Mouse (Mus musculus) liver, embryonic 11.5 days (tissue): ENCODE measurements around the gene Col26a1. TPM values are rescaled to one million over a fixed set of nuclear protein-coding genes. Genes with fewer than 3 reads are reported as not detected.

Experiments used
- ATAC-seq: fragments of 200-750 bp; cut with Nextera tagmentation; replicated peaks from 2 replicates; pipeline ENCODE4 v1.8.0; 2017; ENCODE audit warnings: moderate number of reproducible peaks, mild to moderate bottlenecking, moderate TSS enrichment, moderate library complexity; ENCODE audit not compliant: low FRiP score
- DNase-seq: peaks from one replicate; pipeline ENCODE4 v3.0.0-alpha.2; 2017; ENCODE audit warnings: low spot score
- H3K27ac ChIP-seq: fragments of 300-500 bp; sonication (generic); 2 replicates; pipeline ENCODE4 v1.5.1; 2014; ENCODE audit warnings: mild to moderate bottlenecking, low read depth, low read length, control low read depth
- H3K27me3 ChIP-seq: fragments of 300-500 bp; sonication (generic); replicated peaks from 2 replicates; pipeline ENCODE4 v1.6.1; 2014; ENCODE audit warnings: low read length, mixed read lengths; ENCODE audit not compliant: control insufficient read depth, insufficient read depth
- H3K36me3 ChIP-seq: fragments of 300-500 bp; sonication (generic); 2 replicates; pipeline ENCODE4 v1.6.1; 2014; ENCODE audit warnings: mild to moderate bottlenecking, low read length, moderate library complexity, mixed read lengths; ENCODE audit not compliant: control insufficient read depth, insufficient read depth
- H3K4me1 ChIP-seq: fragments of 300-500 bp; sonication (generic); replicated peaks from 2 replicates; pipeline ENCODE4 v1.6.1; 2014; ENCODE audit warnings: low read length, mixed read lengths; ENCODE audit not compliant: control insufficient read depth, insufficient read depth
- H3K4me2 ChIP-seq: fragments of 300-500 bp; sonication (generic); 2 replicates; pipeline ENCODE4 v1.6.1; 2014; ENCODE audit warnings: mild to moderate bottlenecking, control low read depth, moderate library complexity
- H3K4me3 ChIP-seq: fragments of 300-500 bp; sonication (generic); 2 replicates; pipeline ENCODE4 v1.5.1; 2014; ENCODE audit warnings: low read depth, low read length, control low read depth
- H3K9ac ChIP-seq: fragments of 300-500 bp; sonication (generic); 2 replicates; pipeline ENCODE4 v1.6.1; 2014; ENCODE audit warnings: low read depth, low read length, control low read depth
- H3K9me3 ChIP-seq: fragments of 300-500 bp; sonication (generic); 2 replicates; pipeline ENCODE4 v1.6.1; 2016; ENCODE audit warnings: low read length, inconsistent platforms, mixed read lengths; ENCODE audit not compliant: control insufficient read depth
- WGBS: fragments of 180-500 bp; shearing (Covaris S2); extraction: QIAGEN DNeasy Blood & Tissue Kit; methylation state at CpG from one replicate; pipeline ENCODE4 v1.1.7; 2014; 5-methylcytosine and 5-hydroxymethylcytosine counted together
- polyA plus RNA-seq: library from polyadenylated mRNA; unstranded; fragments of >200 nt; fragmentation: Nextera tagmentation; extraction: Ambion mirVana; gene quantifications from 2 replicates; pipeline ENCODE4 v1.2.1, GENCODE M21; 2014

Gene Col26a1
- polyA plus RNA-seq, 1 experiment from 2014 or later: 9.8 TPM

DNA sequence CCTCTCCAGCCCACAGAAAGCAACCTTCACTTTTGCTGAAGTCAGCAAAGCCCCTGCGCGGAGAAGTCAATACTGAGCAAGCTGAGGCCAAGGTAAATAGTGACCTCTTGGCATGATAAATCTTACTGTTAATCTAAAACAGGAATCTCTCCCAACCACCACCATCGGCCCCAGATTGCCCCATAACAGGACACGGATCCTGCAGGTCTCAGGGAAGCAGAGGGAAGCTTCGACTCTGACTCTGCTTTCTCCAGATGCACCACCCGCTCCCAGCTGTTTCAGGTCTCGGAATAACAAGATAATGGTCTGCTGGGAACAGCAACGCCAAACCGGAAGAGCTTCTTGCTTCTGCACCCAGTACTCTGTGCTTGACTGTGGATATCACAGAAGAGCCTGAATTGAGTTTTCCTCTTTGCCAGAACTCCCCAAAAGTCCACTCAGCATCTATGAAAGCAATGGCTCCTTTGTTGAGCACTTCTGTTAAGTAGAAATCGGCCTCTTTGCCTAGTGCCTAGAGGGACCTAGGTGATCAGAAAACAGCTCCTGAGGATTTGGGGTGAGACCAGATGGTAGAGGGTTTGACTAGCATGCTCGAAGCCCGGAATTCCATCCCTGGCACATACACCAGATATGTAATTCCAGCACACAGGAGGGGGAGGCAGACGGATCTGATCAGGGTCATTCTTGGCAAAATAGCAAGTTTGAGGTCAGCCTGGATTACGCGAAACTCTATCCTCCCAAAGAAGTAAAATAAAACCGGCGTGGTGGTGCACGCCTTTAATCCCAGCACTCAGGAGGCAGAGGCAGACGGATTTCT, 5.7 kb upstream of the Col26a1 start:
- DNase-seq (no peak), ATAC-seq (no peak)
- Histone ChIP-seq H3K4me1 (no peaks in the 10 kb centered on the region), H3K4me3 (no peak overlapping the region), H3K36me3 (no peaks in the 10 kb centered on the region), H3K4me2 (peak overlapping the region; percentile 37; the same call in 1 of the 2 replicates), H3K27ac (no peak overlapping the region), H3K27me3 (peaks cover 10% of the 10 kb centered on the region), H3K9ac (no peak overlapping the region), H3K9me3 (no peaks in the 10 kb centered on the region)
- 52% methylated on average over 19 of the region's 19 CpGs for WGBS

GRCm38 (mm10) chr5:136886957-136887356, 3.9 kb upstream of the Col26a1 start:
- Histone ChIP-seq H3K4me1 (peaks cover 2% of the 10 kb centered on the region; the same call in 1 of the 2 replicates), H3K9ac (no peak overlapping the region), H3K4me3 (no peak overlapping the region), H3K9me3 (no peaks in the 10 kb centered on the region), H3K36me3 (no peaks in the 10 kb centered on the region), H3K27me3 (peaks cover 28% of the 10 kb centered on the region), H3K27ac (no peak overlapping the region), H3K4me2 (no peak overlapping the region)
- no peak for DNase-seq
- ATAC-seq: no peak
- 45% methylated on average over 7 of the region's 7 CpGs for WGBS

DNA sequence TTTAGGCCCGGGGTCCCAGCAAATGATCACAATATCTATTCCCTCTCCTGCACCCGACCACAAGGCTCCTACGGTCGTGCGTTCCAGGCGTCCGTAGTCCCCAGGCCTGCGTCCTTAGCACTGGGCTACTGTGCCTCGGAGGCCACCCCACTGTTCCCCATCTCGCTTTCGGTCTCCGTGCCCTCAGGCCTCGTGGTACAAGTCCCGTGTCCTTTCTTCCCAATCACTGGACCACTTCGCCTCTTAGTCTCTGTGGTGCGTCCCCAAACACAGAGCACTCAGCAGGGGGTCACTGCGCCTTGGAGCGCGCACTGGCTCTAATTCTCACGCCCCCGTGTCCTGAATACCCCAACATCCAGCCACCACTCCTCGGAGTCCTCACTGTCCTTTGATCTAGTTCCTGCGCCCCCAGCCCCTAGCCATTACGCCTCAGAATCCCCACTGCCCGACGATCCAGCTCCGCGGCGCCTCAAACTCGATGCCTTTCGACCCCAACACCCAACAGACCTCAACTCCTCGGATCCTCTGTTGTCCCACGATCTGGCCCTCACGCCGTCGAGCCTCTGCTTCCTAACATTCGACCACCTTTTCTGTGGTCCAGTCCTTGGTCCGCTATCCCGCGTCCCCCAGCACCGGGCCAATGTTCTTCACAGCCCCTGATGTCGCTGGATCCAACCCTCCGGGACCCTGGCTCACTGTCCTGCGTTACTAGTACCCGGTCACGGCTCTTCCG, 788 bp downstream of the Col26a1 start:
- H3K9me3 ChIP-seq: no peaks in the 10 kb centered on the region
- peak overlapping the region; percentile 70 for H3K4me2 ChIP-seq
- no peaks in the 10 kb centered on the region for H3K36me3 ChIP-seq
- DNase-seq (no peak), ATAC-seq (no peak)
- H3K9ac ChIP-seq: peak overlapping the region; percentile 48; the same call in 1 of the 2 replicates
- H3K27ac ChIP-seq: no peak overlapping the region
- peaks cover 40% of the 10 kb centered on the region for H3K27me3 ChIP-seq
- peaks cover 2% of the 10 kb centered on the region; the same call in 1 of the 2 replicates for H3K4me1 ChIP-seq
- peak overlapping the region; percentile 51 for H3K4me3 ChIP-seq
- WGBS: 4% methylated on average over 45 of the region's 47 CpGs

DNA sequence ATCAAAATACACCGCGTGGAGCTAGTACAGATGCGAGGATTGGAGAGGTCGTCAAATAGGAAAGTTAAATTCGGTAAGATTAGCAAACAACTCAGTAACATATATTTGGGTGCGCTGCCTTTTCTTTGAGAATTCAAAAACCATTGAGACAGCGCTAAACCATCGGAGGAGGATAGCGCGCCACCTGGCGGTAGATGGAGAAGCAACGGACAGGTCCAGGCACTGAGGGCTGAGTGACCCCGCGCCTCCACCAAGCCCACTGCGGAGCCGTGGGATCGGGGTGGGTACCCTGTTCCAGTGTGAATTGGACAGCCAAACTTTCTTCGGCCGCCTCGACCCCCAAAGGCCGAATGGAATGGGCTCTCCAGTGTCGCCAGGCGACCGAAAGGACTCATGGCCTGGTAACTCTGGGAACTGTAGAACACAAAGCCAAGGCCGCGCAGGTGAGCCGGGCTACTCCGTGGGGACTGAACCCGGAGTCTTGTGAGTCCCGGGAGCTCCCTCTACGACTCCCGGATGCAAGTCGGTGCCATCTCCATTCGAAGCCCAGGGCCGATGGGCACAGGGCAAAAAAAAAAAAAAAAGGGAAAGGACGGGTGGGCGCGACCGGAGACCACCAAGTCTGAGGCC, 1.5 kb downstream of the Col26a1 start:
- ATAC-seq: 0 out of 2 replicates have a peak, but pooled peaks have one; percentile 41
- Histone ChIP-seq H3K27ac (no peak overlapping the region), H3K27me3 (peaks cover 40% of the 10 kb centered on the region)

DNA sequence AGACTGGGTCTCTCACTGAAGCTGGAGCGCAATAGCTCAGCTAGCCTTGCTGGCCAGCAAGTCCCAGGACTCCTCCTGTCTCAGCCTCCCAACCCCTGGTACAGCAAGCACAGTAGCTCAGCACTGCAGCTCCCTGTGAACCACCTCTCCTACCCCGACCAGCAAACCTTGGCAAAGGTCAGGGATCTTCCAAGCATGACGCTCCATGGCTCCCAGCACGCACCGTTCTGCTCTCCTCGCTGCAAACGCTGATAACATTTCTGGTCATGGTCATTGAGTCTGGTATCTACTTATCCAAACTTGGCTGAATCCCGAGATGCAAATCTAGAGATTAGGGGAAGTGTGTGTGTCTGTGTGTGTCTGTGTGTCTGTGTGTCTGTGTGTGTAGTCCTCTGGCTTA, 2.9 kb downstream of the Col26a1 start:
- no peak overlapping the region for H3K4me3 ChIP-seq
- no peak for ATAC-seq
- no peaks in the 10 kb centered on the region for H3K9me3 ChIP-seq
- DNase-seq: no peak
- no peaks in the 10 kb centered on the region for H3K36me3 ChIP-seq
- peaks cover 2% of the 10 kb centered on the region; the same call in 1 of the 2 replicates for H3K4me1 ChIP-seq
- WGBS: 78% methylated on average over 8 of the region's 8 CpGs
- H3K27me3 ChIP-seq: peaks cover 36% of the 10 kb centered on the region
- H3K9ac ChIP-seq: no peak overlapping the region
- H3K4me2 ChIP-seq: no peak overlapping the region
- no peak overlapping the region for H3K27ac ChIP-seq

More for the DNA sequence above, 1.5 kb downstream of the Col26a1 start:
- Histone ChIP-seq H3K4me1 (peaks cover 2% of the 10 kb centered on the region; the same call in 1 of the 2 replicates), H3K9ac (no peak overlapping the region), H3K4me3 (peak overlapping the region; percentile 51), H3K9me3 (no peaks in the 10 kb centered on the region), H3K4me2 (peak overlapping the region; percentile 70), H3K36me3 (no peaks in the 10 kb centered on the region)
- peak; percentile 78 for DNase-seq
- 9% methylated on average over 39 of the region's 39 CpGs for WGBS

DNA sequence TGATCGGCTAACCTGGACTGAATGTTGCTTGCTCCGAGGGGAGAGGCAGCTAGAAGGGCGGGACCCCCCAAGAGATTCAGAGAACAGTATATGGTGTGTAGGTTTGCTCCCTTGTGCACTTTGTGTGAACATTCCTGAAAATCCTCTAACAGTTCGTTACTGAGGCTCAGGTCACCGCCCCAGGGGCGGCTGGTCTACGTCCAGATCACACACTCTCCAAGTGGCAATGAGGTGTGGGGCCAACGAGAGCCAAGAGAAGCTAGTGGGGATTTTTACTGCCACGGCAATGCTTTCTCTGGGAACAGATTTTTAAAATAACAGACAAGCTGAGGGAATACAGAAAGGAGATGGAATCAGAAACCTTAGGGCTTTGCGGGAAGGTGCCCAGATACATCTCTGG, 8.7 kb downstream of the Col26a1 start:
- Histone ChIP-seq H3K4me2 (no peak overlapping the region), H3K27me3 (no peaks in the 10 kb centered on the region), H3K36me3 (no peaks in the 10 kb centered on the region), H3K27ac (no peak overlapping the region), H3K9ac (no peak overlapping the region), H3K9me3 (no peaks in the 10 kb centered on the region), H3K4me3 (no peak overlapping the region), H3K4me1 (no peaks in the 10 kb centered on the region; the same call in 1 of the 2 replicates)
- 69% methylated on average over 10 of the region's 10 CpGs for WGBS
- DNase-seq (no peak), ATAC-seq (no peak)

GRCm38 (mm10) chr5:136872417-136872816, 10.6 kb downstream of the Col26a1 start:
- no peak overlapping the region for H3K4me2 ChIP-seq
- DNase-seq (no peak), ATAC-seq (no peak)
- H3K4me3 ChIP-seq: no peak overlapping the region
- H3K9me3 ChIP-seq: no peaks in the 10 kb centered on the region
- H3K9ac ChIP-seq: no peak overlapping the region
- no peak overlapping the region for H3K27ac ChIP-seq
- no peaks in the 10 kb centered on the region for H3K36me3 ChIP-seq
- H3K27me3 ChIP-seq: no peaks in the 10 kb centered on the region
- WGBS: 78% methylated on average over 8 of the region's 8 CpGs
- no peaks in the 10 kb centered on the region; the same call in 1 of the 2 replicates for H3K4me1 ChIP-seq

DNA sequence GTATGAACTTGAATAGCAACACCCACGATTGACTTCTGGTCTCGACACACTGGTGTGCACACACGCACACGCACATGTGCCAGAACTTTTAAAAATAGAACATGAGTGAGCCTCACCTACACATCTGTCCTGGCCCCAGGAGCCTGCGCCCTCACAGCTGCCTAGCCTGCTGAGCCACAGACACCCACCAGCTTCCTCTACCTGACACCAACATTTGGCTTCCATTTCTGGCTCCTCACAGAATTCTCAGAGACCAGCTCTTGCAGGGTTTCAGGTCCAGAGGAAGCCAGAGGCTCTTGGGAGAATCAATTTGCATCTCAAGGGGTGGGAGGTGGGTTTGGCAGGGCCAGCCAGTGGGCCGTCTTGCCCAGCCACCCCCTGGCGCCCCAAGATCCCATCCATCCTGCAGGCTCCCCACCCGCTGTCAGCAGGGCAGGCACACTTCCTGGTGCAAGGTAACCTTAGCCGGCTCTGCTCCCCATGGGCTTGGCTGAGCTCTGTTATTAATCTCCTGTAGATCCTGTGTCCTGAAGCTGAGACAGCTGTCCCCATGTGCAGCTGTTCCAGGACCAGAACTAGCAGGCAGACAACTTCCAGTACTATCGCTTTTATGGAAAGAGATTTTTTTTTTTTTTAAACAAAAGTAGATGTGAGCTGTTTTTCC, 13.4 kb downstream of the Col26a1 start:
- no peaks in the 10 kb centered on the region for H3K36me3 ChIP-seq
- no peaks in the 10 kb centered on the region for H3K9me3 ChIP-seq
- H3K4me3 ChIP-seq: no peak overlapping the region
- DNase-seq (no peak), ATAC-seq (no peak)
- WGBS: 66% methylated on average over 10 of the region's 10 CpGs
- H3K4me2 ChIP-seq: no peak overlapping the region
- H3K27me3 ChIP-seq: no peaks in the 10 kb centered on the region
- no peaks in the 10 kb centered on the region; the same call in 1 of the 2 replicates for H3K4me1 ChIP-seq
- no peak overlapping the region for H3K9ac ChIP-seq
- H3K27ac ChIP-seq: no peak overlapping the region
